ENCODE assay signal across 8 mouse cellular contexts in the genomic region with DNA sequence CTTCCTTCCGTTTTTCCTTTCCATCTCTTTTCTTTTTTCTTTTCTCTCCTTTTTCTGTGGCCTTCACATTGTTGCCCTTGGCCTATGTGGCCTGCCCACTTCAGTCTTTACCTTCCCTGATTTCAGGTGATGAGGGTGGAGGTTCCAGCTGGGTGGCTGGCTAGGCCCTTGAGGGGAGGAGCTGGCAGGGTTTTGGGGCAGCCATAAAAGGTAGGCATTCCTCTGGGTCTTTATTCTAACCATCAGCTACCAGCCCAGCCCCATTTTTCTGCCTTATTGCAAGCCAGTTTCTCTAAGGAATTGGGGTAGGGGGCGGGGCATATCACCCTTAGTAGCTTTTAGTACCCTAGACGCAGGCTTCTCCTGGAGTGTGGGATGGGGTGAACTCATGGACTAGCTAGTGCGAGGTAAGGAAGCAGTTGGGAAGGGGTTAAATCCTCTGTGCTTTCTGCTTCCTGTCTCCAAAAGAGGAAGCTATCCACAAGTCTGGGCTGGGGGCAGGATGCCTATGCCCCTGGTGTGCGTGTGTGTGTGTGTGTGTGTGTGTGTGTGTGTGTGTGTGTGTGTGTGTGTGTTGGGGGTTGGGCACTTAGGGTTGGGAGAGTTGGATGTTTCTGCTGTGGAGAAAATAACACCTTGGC. TPM values are rescaled to one million over a fixed set of nuclear protein-coding genes. Genes with fewer than 3 reads are reported as not detected.
DNase-seq lines count a peak whose midpoint lies in the region; ATAC-seq and TF ChIP-seq lines count a peak whose summit lies in the region.

No protein-coding gene starts in this region.

- H3K4me1 ChIP-seq in forebrain, embryonic 16.5 days (replicated peaks; ENCODE audit: control insufficient read depth, insufficient read depth, low read length) = peaks cover 41% of the 10 kb centered on the region
- H3K4me1 ChIP-seq in kidney, adult 2 months (ENCODE audit: control insufficient read depth, insufficient read depth, low read length) = 0 out of 2 replicates have a peak, but pooled peaks cover 3% of the 10 kb centered on the region

- H3K36me3 ChIP-seq in forebrain, embryonic 16.5 days (ENCODE audit: control insufficient read depth, insufficient read depth) = peaks cover 5% of the 10 kb centered on the region
- no peaks in the 10 kb centered on the region for H3K36me3 ChIP-seq in kidney, adult 2 months (ENCODE audit: control insufficient read depth, insufficient read depth, low read length)

- H3K4me2 ChIP-seq in forebrain, embryonic 16.5 days (ENCODE audit: low read length) = peak overlapping the region; percentile 99

- H3K27ac ChIP-seq in forebrain, embryonic 16.5 days (ENCODE audit: low read length) = peak overlapping the region; percentile 49
- peak overlapping the region; percentile 51 for H3K27ac ChIP-seq in kidney, adult 2 months (ENCODE audit: insufficient read depth, low read depth, low read length)

- no peak for ATAC-seq in forebrain, embryonic 16.5 days

- DNase-seq in retina, postnatal 1 day = peak; percentile 14
- DNase-seq in retina, embryonic 14.5 days (ENCODE audit: low spot score) = no peak
- DNase-seq in kidney, adult 2 months = peak; percentile 49
- peak; percentile 26 for DNase-seq in lung, postnatal 14 days
- peak; percentile 49 for DNase-seq in testis, postnatal 10 days (ENCODE audit: low spot score)
- DNase-seq in cerebellum, postnatal 4 days (ENCODE audit: low spot score in 2 of 2) = no peak
- DNase-seq in adrenal gland, postnatal 4 days (ENCODE audit: low spot score in 2 of 2) = no peak

- no peaks in the 10 kb centered on the region for H3K27me3 ChIP-seq in forebrain, embryonic 16.5 days (replicated peaks; ENCODE audit: control insufficient read depth, insufficient read depth, low read length)
- no peaks in the 10 kb centered on the region for H3K27me3 ChIP-seq in kidney, adult 2 months (replicated peaks; ENCODE audit: control insufficient read depth, insufficient read depth, low read length)

- H3K9ac ChIP-seq in forebrain, embryonic 16.5 days (replicated peaks; ENCODE audit: low read depth, low read length) = peak overlapping the region; percentile 27

- no peak for TF ChIP-seq CTCF in kidney, adult 2 months (conservative IDR thresholded peaks at IDR 0.05; ENCODE audit: insufficient read depth, insufficient read length, low read depth, low read length)

- WGBS in forebrain, embryonic 16.5 days = 31% methylated on average over 5 of the region's 5 CpGs
- 36% methylated on average over 5 of the region's 5 CpGs for WGBS in kidney, adult 2 months

- no peaks in the 10 kb centered on the region for H3K9me3 ChIP-seq in forebrain, embryonic 16.5 days (ENCODE audit: control insufficient read depth, low read length)

- H3K4me3 ChIP-seq in forebrain, embryonic 16.5 days (replicated peaks; ENCODE audit: low read length) = peak overlapping the region; percentile 66
- H3K4me3 ChIP-seq in kidney, adult 2 months (ENCODE audit: insufficient read depth, low read depth, low read length) = peak overlapping the region; percentile 18

- no peak for TF ChIP-seq POLR2A in kidney, adult 2 months (IDR thresholded peaks at IDR 0.05; ENCODE audit: low read depth, low read length)

RNA-seq across cellular contexts. Expression of gene Tsc22d4, which starts 2.7 kb away (rescaled TPM):
- 69.1 and 72.2 TPM in 2 replicates for polyA plus RNA-seq in forebrain, embryonic 16.5 days (2015; fragmentation: Nextera tagmentation; extraction: Ambion mirVana)
- polyA plus RNA-seq in kidney, adult 2 months (2012; rRNA removed) = 71.2 and 78.4 TPM in 2 replicates
- total RNA-seq in adrenal gland, postnatal 4 days (2021) = 100 to 1,000 TPM; 138 to 140 TPM

RNA-seq across cellular contexts. Expression of gene Nyap1, which starts 6.8 kb away (rescaled TPM):
- polyA plus RNA-seq in forebrain, embryonic 16.5 days (2015; fragmentation: Nextera tagmentation; extraction: Ambion mirVana) = 52.3 and 59.8 TPM in 2 replicates
- polyA plus RNA-seq in kidney, adult 2 months (2012; rRNA removed) = 3.1 and 4.1 TPM in 2 replicates
- 10 to 100 TPM; 10.9 to 11.6 TPM for total RNA-seq in adrenal gland, postnatal 4 days (2021)

RNA-seq across cellular contexts. Expression of gene Ppp1r35, which starts 30.4 kb away (rescaled TPM):
- 28.7 and 34.4 TPM in 2 replicates for polyA plus RNA-seq in forebrain, embryonic 16.5 days (2015; fragmentation: Nextera tagmentation; extraction: Ambion mirVana)
- polyA plus RNA-seq in kidney, adult 2 months (2012; rRNA removed) = 30.6 and 36.6 TPM in 2 replicates
- 10 to 100 TPM; 29.9 to 40.3 TPM for total RNA-seq in adrenal gland, postnatal 4 days (2021)

RNA-seq across cellular contexts. Expression of gene Mepce, which starts 39.2 kb away (rescaled TPM):
- polyA plus RNA-seq in forebrain, embryonic 16.5 days (2015; fragmentation: Nextera tagmentation; extraction: Ambion mirVana) = 10.2 and 11.9 TPM in 2 replicates
- 41.0 and 42.9 TPM in 2 replicates for polyA plus RNA-seq in kidney, adult 2 months (2012; rRNA removed)
- total RNA-seq in adrenal gland, postnatal 4 days (2021) = 10 to 100 TPM; 58.4 to 67.5 TPM

RNA-seq across cellular contexts. Expression of gene Zcwpw1, which starts 39.3 kb away (rescaled TPM):
- 11.1 and 11.2 TPM in 2 replicates for polyA plus RNA-seq in forebrain, embryonic 16.5 days (2015; fragmentation: Nextera tagmentation; extraction: Ambion mirVana)
- polyA plus RNA-seq in kidney, adult 2 months (2012; rRNA removed) = 1.6 and 2.5 TPM in 2 replicates
- 1 to 10 TPM; 8.9 to 9.3 TPM for total RNA-seq in adrenal gland, postnatal 4 days (2021)

Comparison
In these comparisons a context has a peak if more than half of its experiments do, and no peak if none do; other contexts are left out.
1. DNase-seq: peak in retina, postnatal 1 day (single experiment), kidney, adult 2 months (single experiment), lung, postnatal 14 days (single experiment) and testis, postnatal 10 days (single experiment); none in retina, embryonic 14.5 days (single experiment), cerebellum, postnatal 4 days (0 of 2) and adrenal gland, postnatal 4 days (0 of 2).
2. RNA of gene Nyap1, which starts 6.8 kb away (polyA plus RNA-seq): 52.3 to 59.8 TPM in forebrain, embryonic 16.5 days; 3.1 to 4.1 TPM in kidney, adult 2 months; every median in the first group is over 10 times any median in the second.